Mouse (Mus musculus) heart, postnatal 14 days (tissue): ENCODE results near the gene Babam1. TPM values are rescaled to one million over a fixed set of nuclear protein-coding genes. Genes with fewer than 3 reads are reported as not detected.

Source experiments
- DNase-seq, 2 experiments: peaks; one replicate each; pipeline ENCODE4 v3.0.0; 2021 to 2022
- intact Hi-C: fragments of 180-260 bp; cut with DNase I; formaldehyde crosslinking; loops from one replicate; pipeline ENCODE4 v1.15.1; 2025
- total RNA-seq, 2 experiments: library from RNA; stranded (reverse); gene quantifications; 2 replicates each; pipeline ENCODE4 v1.2.3; 2021

Babam1 gene
- total RNA-seq, 2 experiments from 2014 or later = 57.0 to 62.9 TPM

DNA sequence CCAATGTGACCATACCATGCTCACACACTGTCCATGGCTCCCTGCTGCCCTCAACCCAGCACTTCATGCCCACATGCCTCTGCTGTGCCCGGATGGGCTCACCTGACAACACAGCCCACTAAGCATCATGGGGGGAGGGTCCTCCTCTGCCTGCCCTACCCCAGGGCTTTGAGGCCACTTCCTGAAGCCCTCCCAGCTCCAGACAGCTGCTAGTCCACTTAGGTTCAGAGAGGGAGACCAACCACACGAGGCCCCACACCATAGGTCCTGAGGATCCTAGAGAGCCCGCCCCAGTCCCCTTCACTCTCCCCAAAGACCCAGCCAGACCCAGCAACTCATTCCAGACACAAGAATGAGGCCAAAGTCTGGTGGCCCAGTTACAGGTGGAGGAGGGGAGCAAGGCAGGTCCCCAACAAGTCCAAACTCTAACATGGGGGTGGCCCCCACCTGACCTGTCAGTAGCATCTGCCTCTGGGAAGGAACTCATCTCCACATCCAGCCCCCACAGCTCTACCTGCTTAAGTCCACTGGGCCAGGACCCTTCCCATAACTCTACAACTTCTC is 17.1 kb upstream of the Babam1 start:
- intact Hi-C loops = loop anchor here (5.0 kb wide), 1 partner anchor 83 kb away; the partner anchor contains the start of genes Abhd8 and Mrpl34

DNA sequence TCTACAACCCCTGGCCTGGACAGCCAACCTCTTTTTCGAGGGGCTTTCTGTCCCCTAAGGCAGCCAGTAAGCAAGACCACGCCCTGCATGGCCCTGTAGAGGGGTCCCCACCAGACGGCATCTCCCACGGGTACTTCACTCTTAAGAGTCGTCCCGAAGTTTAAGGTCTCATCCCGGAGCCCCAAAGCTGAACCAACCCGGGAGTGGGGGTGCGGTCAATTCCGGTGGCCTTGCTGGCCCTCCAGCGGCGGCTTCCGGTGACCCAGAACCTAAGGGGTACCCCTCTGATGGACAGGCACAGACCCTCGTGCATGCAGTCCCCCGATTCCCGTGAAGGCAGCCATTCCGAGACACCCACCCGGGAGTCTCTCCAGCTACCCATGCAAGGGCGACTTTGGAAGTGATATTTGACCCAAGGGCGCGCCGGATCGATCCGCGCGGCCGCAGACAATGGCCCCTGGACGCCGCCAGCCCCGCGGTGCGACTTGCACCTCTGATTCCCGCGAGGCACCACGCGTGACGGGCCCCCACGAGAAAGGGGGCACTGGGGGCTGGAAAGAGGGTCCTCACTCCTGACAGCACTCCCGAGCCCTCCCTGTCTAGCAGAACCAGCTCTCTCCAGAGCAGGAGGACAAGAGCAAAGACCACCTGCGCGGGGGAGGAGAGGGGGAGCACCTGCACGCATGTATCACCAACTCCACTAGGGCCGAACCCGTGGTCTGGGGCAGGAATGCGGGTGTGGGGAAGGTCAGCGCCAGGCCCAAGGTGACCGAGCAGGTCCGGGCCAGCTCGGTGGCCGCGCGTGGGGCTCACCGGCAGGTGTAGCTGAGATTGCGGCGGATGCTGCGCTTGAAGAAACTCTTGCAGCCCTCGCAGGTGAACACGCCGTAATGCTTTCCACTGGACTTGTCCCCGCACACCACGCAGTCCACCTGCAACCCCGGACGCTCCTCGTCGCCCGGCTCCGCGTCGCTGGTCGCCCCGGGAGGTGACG is 16.2 kb upstream of the Babam1 start:
- DNase-seq = peak; percentile 37 to 55
- intact Hi-C loops = loop anchor here (5.0 kb wide), 1 partner anchor 82 kb away; the partner anchor contains the start of genes Abhd8 and Mrpl34

More for the DNA sequence above, 17.1 kb upstream of the Babam1 start:
- no peak for DNase-seq

DNA sequence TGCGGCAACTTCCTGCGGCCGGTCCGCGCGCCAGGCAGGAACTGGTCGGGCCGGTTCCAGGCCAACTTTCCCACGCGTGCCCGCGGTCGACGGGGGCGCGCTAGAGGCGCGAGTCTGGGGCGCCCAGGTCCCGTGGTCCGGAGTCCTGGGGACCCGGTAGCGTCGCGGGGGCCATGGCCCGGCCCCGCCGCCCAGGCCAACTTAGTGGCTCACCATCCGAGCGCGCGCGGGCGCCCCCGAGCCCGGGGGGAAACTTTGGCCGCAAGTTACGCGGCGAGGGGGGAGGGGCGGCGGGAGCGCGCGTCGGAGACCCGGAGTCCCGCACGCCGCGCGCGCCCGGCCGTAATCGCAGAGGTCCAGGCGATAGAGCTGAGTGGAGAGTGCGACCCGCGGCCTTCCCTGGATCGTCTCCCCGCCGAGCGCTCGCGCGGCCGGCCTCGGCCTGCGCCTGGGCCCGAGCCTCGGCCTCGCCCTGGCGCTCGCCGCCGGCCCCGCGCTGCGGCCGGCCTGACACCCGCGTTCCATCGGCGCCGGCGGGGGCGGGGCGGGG is 15.2 kb upstream of the Babam1 start, which contains the start of gene Nr2f6:
Gene Nr2f6, minus strand, starts transcription at position 540 of the 550 bp plus-strand sequence.
- peak; percentile 82 to 84 for DNase-seq
- intact Hi-C loops = loop anchor here (5.0 kb wide), 1 partner anchor 81 kb away; the partner anchor contains the start of genes Abhd8 and Mrpl34

DNA sequence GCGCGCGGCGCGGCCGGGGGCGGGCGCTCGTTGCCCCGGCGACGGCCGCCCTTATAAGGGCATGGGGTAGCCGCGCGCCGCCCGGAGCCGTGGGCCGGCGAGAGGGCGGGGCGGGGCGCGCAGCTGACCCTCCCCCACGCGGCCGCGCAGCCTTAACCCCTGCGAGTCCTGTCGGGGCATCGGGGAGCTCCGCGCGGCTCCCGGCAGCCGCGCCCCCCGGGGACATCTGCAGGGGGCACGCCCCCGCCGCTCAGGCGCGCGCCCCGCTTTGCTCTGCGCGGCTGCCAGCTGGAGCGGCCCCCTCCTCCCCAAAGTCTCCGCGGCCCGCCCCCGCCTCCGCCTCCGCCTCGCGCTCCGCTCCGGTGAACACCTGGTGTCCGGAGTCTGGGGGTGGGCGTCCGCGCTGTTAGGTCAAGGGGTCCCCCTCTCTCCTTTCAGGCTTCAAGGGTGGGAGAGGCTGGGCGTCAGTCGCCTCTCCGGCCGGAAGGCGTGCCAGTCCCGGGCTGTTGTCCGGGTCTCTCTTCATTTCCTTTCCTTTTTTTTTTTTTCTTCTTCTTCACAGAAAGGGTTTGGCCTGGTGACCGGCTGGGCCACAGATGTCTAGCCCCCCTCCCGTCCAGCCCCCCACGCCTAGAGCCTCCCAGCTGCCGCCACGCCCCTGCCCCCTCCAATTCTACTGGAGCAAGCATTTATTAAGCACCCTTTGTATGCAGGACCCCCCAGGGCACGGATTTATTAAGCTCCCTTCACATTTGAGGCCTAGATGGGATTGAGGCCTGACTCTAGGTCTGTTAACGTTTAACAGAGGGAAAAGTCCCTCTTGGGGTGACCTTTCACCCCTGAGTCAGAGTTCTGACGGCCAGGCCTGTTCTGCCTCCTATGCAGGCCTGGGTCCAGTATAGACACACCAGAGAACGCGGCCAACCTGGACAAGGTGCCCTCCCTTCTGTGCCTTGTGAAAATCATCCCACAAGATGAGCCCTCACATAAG is 14.4 kb upstream of the Babam1 start:
- DNase-seq = peak; percentile 92 to 94
- intact Hi-C loops = loop anchor here (5.0 kb wide), 1 partner anchor 80 kb away; the partner anchor contains the start of genes Abhd8 and Mrpl34

DNA sequence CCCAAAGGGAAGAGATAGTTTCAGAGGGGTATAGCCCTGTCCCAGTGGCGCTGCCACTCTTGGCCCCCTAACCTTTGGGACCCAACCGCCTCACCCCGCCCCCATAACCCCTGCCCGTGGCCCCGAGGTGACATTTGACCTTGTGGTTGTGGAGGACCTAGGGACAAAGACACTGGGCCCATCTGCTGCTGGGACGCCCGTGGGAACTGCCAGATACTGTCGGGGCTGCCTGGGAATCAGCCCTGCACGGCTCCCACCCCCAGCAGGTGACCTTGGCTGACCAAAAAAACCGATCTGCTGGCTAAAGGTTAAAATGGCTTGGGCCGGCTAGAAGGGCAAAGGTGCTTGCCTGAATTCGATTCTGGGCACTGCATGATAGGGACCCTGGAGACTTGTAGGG is 13.3 kb upstream of the Babam1 start:
- DNase-seq = no peak
- intact Hi-C loops = loop anchor here (5.0 kb wide), 1 partner anchor 79 kb away; the partner anchor contains the start of genes Abhd8 and Mrpl34

DNA sequence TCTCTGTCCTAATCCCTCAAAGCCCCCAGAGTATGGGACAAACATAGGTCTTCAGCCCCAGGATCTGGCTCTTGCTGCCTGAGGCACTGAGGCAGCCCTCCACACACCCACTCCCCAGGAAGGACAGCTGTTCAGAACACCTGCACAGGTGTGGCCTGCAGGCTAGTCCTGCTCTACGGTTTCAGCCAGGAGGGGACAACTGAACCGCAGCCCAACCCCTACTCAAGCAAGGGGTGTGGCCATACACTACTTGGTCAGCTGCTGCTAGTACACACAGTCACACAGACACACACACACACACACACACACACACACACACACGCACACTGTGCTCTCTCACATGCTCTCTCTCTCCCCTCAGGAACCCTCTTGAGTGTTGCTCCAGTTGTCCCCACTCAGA is 12.8 kb upstream of the Babam1 start:
- intact Hi-C loops = loop anchor here (5.0 kb wide), 1 partner anchor 78 kb away; the partner anchor contains the start of genes Abhd8 and Mrpl34
- no peak for DNase-seq

DNA sequence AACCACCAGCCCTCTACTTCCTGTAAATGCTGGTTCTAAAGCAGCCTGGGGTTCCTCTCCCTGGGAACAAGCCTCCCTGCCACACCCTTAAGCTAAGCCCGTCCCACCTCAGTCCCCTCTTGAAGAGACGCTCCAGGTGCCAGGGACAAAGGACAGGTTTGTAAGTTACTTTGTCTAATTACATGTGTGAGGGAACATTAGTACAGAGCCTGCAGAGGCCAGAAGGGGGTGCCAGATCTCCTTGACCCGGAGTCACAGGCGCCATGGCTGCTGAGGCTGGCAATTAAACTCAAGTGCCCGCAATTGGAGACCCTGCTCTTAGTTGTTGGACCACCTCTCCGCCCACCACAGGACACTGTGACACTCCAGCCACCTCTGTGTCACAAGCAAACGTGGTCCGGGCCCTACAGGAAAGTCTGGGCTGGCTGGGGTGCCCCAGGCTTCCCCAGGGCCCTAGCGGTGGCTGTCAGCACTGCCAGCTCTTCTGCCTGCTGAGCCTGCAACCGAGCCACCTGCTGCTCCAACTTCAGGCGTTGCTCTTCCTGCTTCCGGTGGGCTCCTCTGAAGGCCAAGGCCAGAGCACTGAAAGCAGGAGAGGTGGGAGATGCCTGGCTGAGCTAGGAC is 11.3 kb upstream of the Babam1 start:
- intact Hi-C loops = no loop called here

DNA sequence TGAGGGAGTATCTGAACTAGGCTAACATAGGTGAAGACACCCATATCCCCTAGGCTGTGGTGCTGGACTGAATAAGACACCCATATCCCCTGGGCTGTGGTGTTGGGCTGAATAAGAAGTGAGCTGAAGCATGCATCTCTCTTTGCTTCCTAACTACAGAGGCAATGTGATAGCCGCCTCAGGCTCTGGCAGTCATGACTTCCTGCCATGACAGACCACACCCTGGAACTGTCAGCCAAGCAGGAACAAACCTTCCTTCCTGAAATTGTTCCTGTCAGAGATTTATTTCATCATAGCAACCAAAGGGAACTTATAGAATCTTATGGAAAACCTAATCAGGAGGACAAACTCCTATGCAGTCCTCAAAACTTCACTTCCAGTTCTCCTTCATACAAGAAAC is 8.4 kb upstream of the Babam1 start:
- DNase-seq = no peak
- intact Hi-C loops = no loop called here

More for the DNA sequence above, 11.3 kb upstream of the Babam1 start:
- DNase-seq = no peak

DNA sequence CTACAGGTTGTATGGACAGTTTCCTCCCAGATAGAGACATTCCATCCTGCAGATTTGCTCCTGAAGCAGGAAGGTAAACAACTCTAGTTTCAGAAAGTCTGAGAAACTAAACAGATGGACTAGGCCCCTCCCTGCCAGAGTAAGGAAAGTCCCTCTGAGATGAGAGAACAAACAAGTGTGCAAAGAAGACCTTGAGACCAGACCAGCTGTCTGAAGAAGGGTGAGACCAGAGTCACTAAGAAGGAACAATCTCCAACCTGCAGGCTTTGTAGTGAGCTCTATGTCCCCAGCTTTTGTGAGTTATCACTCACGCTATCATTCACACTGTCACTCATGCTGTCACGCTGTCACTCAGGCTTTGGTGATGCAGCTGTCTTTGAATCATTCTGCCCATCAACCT is 5.0 kb upstream of the Babam1 start:
- intact Hi-C loops = no loop called here
- no peak for DNase-seq

DNA sequence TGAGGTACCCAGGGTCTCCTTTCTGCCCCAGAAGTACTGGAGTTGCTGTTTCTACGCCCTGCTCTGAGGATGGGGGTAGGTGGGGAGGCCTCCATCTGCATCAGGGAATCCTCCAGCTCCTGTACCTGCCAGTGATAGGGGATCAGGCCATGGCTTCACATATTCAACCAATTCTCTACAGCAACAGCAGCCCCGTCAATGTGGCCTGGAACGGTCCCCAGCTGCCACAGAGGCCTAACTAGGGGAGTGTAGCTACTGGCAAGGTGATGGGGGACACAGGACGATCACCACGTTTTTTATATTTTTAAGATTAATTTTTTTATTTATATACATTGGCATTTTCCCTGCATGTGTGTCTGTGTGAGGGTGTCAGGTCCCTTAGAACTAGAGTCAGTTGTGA is 4.3 kb upstream of the Babam1 start:
- no peak for DNase-seq
- intact Hi-C loops = no loop called here

DNA sequence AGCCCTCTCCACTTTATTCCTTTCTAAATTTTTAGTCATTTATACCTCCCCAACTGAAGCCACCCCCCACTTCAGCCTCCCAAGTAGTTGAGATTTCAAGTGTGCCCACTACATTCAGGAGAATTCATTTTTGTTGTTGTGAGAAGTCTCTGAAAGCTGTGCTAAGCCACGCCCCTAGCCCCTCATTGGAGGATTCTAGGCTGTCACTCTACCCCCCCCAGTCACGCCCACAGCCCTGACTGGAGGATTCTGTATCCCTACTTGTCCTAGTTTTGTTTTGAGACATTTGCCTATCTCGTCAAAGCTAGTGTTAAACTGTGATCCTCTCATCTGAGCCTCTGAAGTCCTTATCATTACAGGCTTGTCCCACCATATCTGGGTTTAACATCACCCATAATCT is 3.8 kb upstream of the Babam1 start:
- intact Hi-C loops = no loop called here
- DNase-seq = no peak

DNA sequence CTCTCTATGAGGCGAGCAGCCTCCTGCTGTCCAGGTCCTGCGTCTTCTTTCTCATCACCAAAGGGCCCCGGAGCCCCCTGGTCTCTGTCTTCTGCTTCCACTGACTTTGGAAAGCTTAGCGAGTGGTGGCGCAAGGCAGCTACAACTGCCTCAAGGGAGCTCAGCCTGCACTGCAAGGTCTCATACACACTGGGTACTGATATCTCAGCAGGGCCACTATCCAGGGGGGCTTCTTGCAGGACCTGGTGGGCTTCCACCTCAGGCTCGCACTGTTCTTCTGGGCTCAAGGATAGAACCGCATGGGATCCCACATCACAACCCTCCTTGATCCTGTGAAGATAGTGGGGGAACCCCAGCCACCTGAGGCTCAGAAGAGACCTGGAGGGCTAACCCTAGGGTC is 2.2 kb upstream of the Babam1 start:
- intact Hi-C loops = no loop called here
- DNase-seq = no peak

DNA sequence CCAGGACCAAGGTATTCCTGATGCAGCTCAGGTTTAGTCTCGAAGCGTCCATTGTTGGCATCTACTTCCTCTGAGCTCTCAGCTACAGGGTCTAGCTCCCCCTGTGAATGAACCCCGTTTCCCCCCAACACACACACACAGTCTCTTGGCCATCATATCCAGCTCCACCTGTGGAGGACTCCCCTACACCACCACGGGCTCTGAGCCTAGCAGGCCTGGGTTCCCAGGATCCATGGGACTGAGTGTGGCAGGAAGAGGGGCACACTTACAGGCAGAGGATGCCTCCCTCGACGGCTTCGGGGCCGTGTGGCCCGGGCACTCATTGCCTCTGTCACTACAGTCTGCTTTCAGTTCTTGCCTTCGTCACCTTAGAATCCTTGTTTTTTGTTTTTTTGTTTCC is 1.6 kb upstream of the Babam1 start:
- intact Hi-C loops = loop anchor here (5.0 kb wide), 1 partner anchor 823 kb away; no protein-coding TSS in a partner anchor
- peak in 1 of 2 experiments; percentile 4 for DNase-seq

DNA sequence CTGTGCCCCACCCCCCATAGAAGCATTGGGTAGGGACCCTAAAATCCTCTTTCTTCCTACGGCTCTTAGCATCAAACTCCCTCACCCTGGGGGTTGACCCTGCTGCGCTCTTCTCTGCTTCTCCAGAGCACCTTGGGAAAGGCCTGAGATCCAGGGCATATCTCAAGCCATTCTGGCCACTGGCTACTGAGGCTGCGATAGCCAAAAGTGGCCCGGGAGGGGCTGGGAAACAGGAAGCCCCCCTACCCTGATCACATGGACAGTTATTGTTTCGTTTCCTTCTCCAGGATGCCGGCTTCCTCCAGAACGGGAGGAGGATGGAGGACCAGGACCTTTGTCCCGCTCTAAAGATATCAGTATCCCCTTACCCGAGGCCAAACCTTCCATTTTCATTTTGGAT is 1.0 kb upstream of the Babam1 start, which contains the start of gene Ushbp1:
Gene Ushbp1, minus strand, starts transcription at position 174 of the 400 bp plus-strand sequence.
- DNase-seq = peak; percentile 56 to 64
- intact Hi-C loops = loop anchor here (5.0 kb wide), 1 partner anchor 823 kb away; no protein-coding TSS in a partner anchor

DNA sequence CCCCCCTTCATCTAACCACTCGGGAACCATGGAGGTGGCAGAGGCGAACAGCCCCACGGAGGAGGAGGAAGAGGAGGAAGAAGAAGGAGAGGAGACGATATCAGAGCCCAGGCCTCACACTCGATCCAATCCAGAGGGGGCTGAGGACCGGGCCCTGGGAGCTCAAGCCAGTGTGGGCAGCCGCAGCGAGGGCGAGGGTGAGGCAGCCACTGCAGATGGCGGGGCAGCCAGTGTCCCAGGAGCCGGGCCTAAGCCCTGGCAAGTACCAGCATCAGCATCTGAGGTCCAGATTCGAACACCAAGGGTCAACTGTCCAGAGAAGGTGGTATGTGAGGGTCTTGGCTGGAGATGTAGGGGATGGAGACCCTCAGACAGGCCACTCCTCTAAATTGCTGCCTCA is 1.0 kb downstream of the Babam1 start:
- intact Hi-C loops = loop anchor here (5.0 kb wide), 1 partner anchor 825 kb away; no protein-coding TSS in a partner anchor

DNA sequence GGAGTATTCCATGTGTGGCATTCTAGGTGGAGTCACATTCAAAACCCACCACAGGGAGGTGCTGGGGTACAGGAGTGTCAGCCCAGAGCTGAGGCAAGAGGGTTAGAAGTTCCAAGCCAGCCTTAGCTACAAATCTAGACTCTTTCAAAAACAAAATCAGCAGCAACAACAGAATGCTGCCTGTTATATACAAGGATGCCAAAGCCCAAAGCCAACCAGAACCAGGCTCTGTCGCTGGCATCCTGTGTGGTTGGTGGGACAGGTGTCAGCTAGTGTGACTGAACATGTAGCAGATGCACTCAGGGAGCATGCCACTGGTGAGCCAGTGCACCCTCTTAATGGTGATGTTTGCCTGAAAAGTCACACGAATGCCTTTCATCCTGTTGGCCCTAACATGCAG is 4.2 kb downstream of the Babam1 start:
- no peak for DNase-seq
- intact Hi-C loops = no loop called here

More for the DNA sequence above, 1.0 kb downstream of the Babam1 start:
- no peak for DNase-seq

DNA sequence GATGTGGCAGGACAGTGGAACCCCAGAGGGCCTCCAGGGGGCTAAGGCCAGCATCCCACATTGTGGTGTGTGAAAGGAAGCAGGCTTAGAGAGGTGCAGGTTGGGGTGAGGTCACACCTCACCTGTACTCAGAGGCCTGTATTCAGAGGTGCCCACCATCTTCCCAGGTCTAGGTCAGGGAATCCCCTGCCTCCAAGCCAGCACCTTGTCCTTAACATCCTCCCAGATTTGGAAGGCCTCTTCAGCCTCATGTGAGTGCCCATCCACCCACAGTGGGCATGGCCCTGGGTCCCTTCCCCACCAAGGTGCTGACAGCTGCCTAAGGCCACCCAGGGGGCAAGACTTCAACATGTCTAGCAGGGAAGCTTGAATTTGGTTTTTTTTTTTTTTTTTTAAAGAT is 4.8 kb downstream of the Babam1 start:
- intact Hi-C loops = no loop called here
- no peak for DNase-seq

DNA sequence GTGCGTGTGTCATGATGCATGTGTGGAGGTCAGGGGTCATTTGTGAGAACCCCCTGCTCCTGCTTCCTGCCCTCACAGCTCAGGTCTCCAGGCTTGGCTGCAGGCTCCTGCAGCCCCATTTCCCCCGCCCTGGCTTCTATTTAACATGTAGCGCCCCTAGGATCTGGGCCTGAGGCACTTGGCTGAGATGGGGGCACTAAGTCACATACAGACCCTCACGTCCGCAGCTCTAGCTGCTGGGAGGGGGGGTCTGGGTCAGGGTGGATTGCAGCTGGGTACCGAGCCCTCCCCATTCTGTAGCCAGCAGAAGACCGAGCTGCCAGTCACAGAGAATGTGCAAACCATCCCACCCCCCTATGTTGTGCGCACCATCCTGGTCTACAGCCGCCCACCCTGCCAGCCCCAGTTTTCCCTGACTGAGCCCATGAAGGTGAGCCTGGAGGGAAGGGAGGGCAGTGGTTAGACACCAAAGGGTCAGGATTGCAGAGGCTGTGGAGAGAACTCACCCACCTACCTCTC is 5.8 kb downstream of the Babam1 start:
- intact Hi-C loops = no loop called here

More for the DNA sequence above, 5.8 kb downstream of the Babam1 start:
- no peak for DNase-seq
